Mouse (Mus musculus) cortical plate, adult 2 months (tissue): ENCODE measurements around the gene Clk3.

ENCODE experiments used
- CTCF ChIP-seq: fragments of 200-500 bp; IDR thresholded peaks from 2 replicates; pipeline ENCODE4 v1.5.1; 2011; ENCODE audit warnings: mild to moderate bottlenecking, control low read depth, low read length; ENCODE audit not compliant: insufficient read depth; ENCODE audit errors: extremely low read depth
- POLR2A ChIP-seq: fragments of 200-500 bp; IDR thresholded peaks from 2 replicates; pipeline ENCODE4 v1.6.1; 2011; ENCODE audit warnings: mild to moderate bottlenecking, low read length, control low read depth; ENCODE audit not compliant: insufficient read depth; ENCODE audit errors: extremely low read depth

DNA sequence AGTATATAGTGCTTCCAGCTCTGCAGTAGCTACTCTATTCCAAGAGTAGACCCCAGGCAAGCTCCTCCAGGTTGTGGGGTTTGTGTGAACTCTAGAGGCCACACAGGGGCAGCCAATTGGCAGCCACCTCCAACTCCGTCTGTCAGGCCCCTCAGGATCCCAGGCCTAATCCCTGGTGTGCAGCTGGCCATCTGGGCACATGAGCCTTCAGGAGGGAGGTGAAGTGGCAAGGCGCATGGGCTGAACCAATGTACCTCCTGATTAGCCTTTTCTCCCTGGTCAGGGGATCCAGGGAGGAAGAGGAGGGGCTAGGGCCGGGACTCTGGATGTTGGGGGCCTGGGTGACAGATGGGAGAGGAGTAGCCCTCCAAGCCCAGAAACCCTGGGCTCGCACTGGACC is 10.1 kb upstream of the Clk3 start:
- no peak for TF ChIP-seq POLR2A
- no peak for TF ChIP-seq CTCF
